Mouse (Mus musculus): ENCODE measurements around the gene Rps19. TPM values are rescaled to one million over a fixed set of nuclear protein-coding genes. Genes with fewer than 3 reads are reported as not detected.

Rps19 gene
- polyA plus RNA-seq, 1 experiment: 624 TPM

DNA sequence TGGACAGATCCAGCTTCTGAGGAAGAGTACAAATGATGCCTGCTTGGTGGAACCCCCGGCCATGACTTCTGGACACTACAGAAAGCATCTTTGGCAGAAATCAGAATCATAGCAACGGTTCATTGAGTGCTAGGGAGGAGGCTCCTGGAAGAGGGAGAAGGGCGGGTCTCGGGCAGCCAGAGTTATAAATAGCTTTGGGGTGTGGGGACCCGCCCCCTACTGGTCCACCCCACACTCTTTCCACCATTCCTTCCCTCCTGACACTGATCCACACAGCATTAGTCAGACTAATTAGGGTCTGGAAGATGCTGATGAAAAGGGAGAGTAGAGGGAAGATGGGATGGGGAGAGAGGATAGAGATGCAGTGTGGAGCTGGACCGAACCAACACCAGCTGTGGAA is 22.4 kb downstream of the Rps19 start:
- DNase-seq (ENCODE audit: low read depth): no peak
- TF ChIP-seq CTCF (IDR thresholded peaks at IDR 0.05; ENCODE audit: borderline replicate concordance, extremely low read depth, insufficient read depth, insufficient read length) (no peak), POLR2A (IDR thresholded peaks at IDR 0.05; ENCODE audit: borderline replicate concordance, extremely low read depth, insufficient read depth, insufficient read length, poor library complexity, severe bottlenecking) (no peak)

DNA sequence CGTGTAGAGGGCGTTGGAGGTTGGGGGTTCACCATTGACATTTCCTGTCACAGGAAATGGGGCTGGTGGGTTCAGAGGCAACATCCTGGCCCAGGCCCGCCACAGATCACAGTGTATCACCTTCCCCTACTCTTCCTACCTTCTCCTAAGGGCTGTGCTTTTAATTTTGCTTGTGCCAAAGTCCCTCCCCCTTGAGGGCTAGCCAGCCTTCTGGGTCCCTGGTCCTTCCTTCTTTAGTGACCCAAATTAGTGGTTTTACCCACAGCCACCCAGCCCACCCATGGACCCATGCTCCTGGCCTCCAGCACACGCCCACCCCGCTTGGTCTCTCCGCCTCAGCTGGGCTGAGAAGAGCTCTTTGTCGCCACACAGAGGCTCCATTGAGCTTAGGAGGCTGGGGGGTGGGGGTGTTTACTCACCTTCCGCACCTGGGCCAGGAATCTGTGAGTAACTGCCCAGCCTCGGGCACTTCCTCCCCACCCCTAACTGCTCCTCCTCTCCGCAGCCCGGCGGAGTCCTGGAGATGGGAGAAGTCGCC is 23.1 kb downstream of the Rps19 start:
- no peak for TF ChIP-seq POLR2A (IDR thresholded peaks at IDR 0.05; ENCODE audit: borderline replicate concordance, extremely low read depth, insufficient read depth, insufficient read length, poor library complexity, severe bottlenecking)
- DNase-seq (ENCODE audit: low read depth): no peak

DNA sequence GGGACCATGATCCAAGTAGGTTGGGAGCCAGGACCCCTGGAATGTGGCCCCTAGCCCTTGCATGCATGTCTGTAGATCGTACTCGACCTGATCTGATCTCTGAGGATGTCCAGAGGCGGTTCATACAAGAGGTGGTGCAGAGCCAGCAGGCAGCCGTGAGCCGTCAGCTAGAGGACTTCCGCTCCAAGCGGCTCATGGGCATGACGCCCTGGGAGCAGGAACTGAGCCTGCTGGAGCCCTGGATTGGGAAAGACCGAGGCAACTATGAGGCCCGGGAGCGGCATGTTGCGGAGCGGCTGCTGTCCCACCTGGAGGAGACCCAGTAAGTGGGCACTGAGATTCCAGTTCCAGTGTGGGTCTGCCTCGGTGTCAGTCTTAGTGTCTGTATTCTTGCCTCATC is 28.3 kb downstream of the Rps19 start:
- DNase-seq (ENCODE audit: low read depth): no peak

DNA sequence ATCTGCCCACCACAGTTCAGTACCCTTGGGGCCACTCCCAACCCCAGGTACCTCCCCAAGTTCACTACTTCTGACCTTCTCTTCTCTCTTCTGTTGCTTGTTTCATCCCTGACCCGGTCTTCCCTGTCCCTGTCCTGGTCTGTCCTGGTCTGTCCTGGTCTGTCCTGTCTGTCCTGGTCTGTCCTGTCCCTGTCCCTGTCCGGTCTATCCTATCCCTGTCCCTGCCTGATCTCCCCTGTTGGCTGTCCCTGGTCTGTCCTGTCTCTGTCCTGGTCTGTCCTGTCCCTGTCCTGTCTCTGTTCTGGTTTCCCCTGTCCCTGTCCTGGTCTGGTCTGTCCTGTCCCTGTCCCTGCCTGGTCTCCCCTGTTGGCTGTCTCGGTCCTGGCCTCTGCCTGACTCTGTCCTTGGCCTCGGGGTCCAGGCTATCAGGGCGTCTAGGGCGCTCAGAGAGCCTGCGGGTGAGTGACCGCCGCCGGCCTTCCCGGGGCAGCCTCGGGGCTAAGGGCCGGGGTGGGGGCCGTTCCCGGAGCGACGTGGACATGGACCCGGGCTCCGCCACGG is 34.7 kb downstream of the Rps19 start:
- TF ChIP-seq CTCF (IDR thresholded peaks at IDR 0.05; ENCODE audit: borderline replicate concordance, extremely low read depth, insufficient read depth, insufficient read length) (no peak), POLR2A (IDR thresholded peaks at IDR 0.05; ENCODE audit: borderline replicate concordance, extremely low read depth, insufficient read depth, insufficient read length, poor library complexity, severe bottlenecking) (no peak)
- no peak for DNase-seq (ENCODE audit: low read depth)

More for the DNA sequence above, 28.3 kb downstream of the Rps19 start:
- no peak for TF ChIP-seq POLR2A (IDR thresholded peaks at IDR 0.05; ENCODE audit: borderline replicate concordance, extremely low read depth, insufficient read depth, insufficient read length, poor library complexity, severe bottlenecking)
- no peak for TF ChIP-seq CTCF (IDR thresholded peaks at IDR 0.05; ENCODE audit: borderline replicate concordance, extremely low read depth, insufficient read depth, insufficient read length)

DNA sequence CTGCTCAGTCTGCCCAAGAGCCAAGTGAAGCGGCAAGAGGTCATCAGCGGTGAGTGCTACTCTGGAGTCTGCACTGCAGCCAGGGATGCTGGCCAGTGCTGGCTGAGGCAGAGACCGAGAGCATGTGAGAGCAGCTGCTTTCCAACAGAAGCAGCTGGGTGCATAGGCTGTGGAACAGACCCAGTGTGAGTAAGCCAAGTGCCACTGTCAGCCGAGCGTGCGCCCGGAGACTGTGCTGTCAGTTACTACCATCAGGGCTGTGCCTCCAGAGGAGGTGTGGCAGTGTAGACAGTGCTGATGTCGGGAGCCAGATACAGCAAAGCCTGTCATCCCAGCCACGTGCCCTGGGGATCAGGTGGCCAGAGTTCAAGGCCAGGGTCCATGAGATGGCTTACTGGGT is 35.6 kb downstream of the Rps19 start:
- TF ChIP-seq POLR2A (IDR thresholded peaks at IDR 0.05; ENCODE audit: borderline replicate concordance, extremely low read depth, insufficient read depth, insufficient read length, poor library complexity, severe bottlenecking) (no peak), CTCF (IDR thresholded peaks at IDR 0.05; ENCODE audit: borderline replicate concordance, extremely low read depth, insufficient read depth, insufficient read length) (no peak)
- no peak for DNase-seq (ENCODE audit: low read depth)

DNA sequence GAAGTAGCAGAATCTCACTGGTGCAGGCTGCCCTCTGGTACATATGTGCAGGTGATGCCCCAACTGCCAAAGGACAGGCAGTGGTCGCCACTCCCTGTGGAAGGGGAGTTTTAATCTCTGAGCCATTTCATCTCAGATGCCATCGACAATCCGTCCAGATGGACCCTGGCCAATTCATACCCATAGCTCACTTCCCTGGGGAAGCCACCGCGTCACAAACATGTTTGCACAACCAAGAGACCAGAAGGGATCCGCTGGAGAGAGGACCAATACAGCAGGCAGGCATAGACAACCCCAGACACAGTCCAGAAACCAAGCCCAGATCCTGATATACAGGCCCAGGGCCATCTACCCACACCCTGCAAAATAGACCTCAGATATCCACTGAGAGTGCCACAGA is 46.3 kb downstream of the Rps19 start:
- no peak for TF ChIP-seq CTCF (IDR thresholded peaks at IDR 0.05; ENCODE audit: borderline replicate concordance, extremely low read depth, insufficient read depth, insufficient read length)
- no peak for TF ChIP-seq POLR2A (IDR thresholded peaks at IDR 0.05; ENCODE audit: borderline replicate concordance, extremely low read depth, insufficient read depth, insufficient read length, poor library complexity, severe bottlenecking)
- no peak for DNase-seq (ENCODE audit: low read depth)

DNA sequence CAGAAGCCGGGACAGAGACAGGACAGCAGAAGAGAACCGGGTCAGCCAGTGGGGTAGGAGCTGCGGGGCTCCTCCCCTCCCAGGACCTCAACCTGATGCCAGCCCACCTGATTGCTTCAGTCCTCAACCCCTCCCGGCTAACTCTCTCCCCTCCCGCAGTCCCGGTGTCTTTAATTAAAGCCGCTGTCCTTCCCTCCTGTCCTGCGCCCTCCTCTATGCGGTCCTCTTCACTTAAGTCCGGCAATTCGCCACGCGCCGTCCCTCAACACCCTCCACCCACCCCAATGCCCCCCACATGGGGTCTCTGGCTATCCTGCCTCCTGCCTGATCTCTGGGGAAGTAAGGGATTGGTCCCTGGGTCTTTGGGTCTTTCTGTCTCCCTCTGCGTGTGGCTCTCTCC is 47.5 kb downstream of the Rps19 start:
- no peak for DNase-seq (ENCODE audit: low read depth)
- TF ChIP-seq CTCF (IDR thresholded peaks at IDR 0.05; ENCODE audit: borderline replicate concordance, extremely low read depth, insufficient read depth, insufficient read length) (no peak), POLR2A (IDR thresholded peaks at IDR 0.05; ENCODE audit: borderline replicate concordance, extremely low read depth, insufficient read depth, insufficient read length, poor library complexity, severe bottlenecking) (no peak)

Other genes with a start within 250 kb of the Rps19 start
- 1.8 and 2.9 TPM in 2 replicates for gene Lypd3, start 247.8 kb upstream of the Rps19 start, polyA plus RNA-seq (2012; rRNA removed)
- not detected in 2 replicates for gene Tex101, start 207.7 kb upstream of the Rps19 start, polyA plus RNA-seq (2012; rRNA removed)
- gene BC049730, start 175.1 kb upstream of the Rps19 start, polyA plus RNA-seq (2012; rRNA removed): not detected in 2 replicates
- gene Gm4763, start 157.5 kb upstream of the Rps19 start, polyA plus RNA-seq (2012; rRNA removed): not detected in 2 replicates
- 0.15 and 0.19 TPM in 2 replicates for gene Cd177, start 124.1 kb upstream of the Rps19 start, polyA plus RNA-seq (2012; rRNA removed)
- gene Ceacam10, start 107.2 kb upstream of the Rps19 start, polyA plus RNA-seq (2012; rRNA removed): 0.19 and 0.24 TPM in 2 replicates
- 42.6 and 58.0 TPM in 2 replicates for gene Gm9844, start 22.2 kb upstream of the Rps19 start, polyA plus RNA-seq (2012; rRNA removed)
- gene Lypd4, start 14.4 kb upstream of the Rps19 start, polyA plus RNA-seq (2012; rRNA removed): 0.08 TPM in 1 of 2 replicates, not detected in the other
- gene Dmrtc2, start 14.3 kb upstream of the Rps19 start, polyA plus RNA-seq (2012; rRNA removed): 0.08 and 0.11 TPM in 2 replicates
- gene Cd79a, start 13.0 kb downstream of the Rps19 start, polyA plus RNA-seq (2012; rRNA removed): 0.31 and 0.67 TPM in 2 replicates
- gene Arhgef1, start 18.5 kb downstream of the Rps19 start, polyA plus RNA-seq (2012; rRNA removed): 196 and 264 TPM in 2 replicates
- gene Gm4881, start 60.1 kb downstream of the Rps19 start, polyA plus RNA-seq (2012; rRNA removed): 5.9 and 11.2 TPM in 2 replicates
- 244 and 306 TPM in 2 replicates for gene Rabac1, start 88.4 kb downstream of the Rps19 start, polyA plus RNA-seq (2012; rRNA removed)
- 160 and 331 TPM in 2 replicates for gene Atp1a3, start 121.6 kb downstream of the Rps19 start, polyA plus RNA-seq (2012; rRNA removed)
- 155 and 186 TPM in 2 replicates for gene Grik5, start 188.0 kb downstream of the Rps19 start, polyA plus RNA-seq (2012; rRNA removed)
- 45.4 and 46.2 TPM in 2 replicates for gene Zfp574, start 188.2 kb downstream of the Rps19 start, polyA plus RNA-seq (2012; rRNA removed)

Data from brain, embryonic 14.5 days (tissue).